Mouse (Mus musculus): ENCODE measurements around the gene Gm6367. TPM values are rescaled to one million over a fixed set of nuclear protein-coding genes. Genes with fewer than 3 reads are reported as not detected.
"Not testable (repeated sequence)": the region's sequence is repeated elsewhere in the genome, so short reads cannot be mapped to it uniquely, and the experiment has no call there.

Gm6367 gene
- not detected in 2 replicates for polyA plus RNA-seq (2012)

DNA sequence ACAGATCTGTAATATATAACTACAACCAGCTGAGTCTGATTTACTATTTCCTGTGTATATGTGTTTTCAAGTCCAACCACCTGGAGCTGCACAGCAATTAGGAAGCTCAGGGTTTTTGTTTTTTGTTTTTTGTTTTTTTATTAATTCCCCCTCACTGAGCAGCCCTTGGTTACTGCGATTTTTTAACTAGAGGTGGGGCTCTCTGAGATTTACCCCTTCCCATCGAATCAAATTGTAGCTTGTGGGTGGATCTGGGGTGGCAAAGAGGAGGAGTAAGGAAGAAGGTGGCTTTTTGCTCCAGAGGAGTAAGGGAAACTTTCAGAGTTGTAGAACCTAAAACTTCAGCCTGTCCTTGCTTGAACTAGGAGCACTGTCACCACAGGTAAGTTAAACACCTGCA lies at the start of gene Gm6367:
Gene Gm6367 (plus strand): TSS at position 301 of the 400 bp plus-strand sequence.
- TF ChIP-seq GATA1 (IDR thresholded peaks at IDR 0.05; ENCODE audit: low read length), result not testable (repeated sequence)

Other genes with a start within 250 kb of the Gm6367 start
- gene Gm3183, start 123.2 kb upstream of the Gm6367 start, polyA plus RNA-seq (2012), result not detected in 2 replicates
- gene Gm7942, start 118.3 kb downstream of the Gm6367 start, polyA plus RNA-seq (2012), result not detected in 2 replicates
- gene Gm16513, start 194.0 kb downstream of the Gm6367 start, polyA plus RNA-seq (2012), result not detected in 2 replicates